Mouse (Mus musculus) kidney, postnatal 36 days (tissue): Measurements from ENCODE around the gene Scimp.

Source experiments
- DNase-seq, 2 experiments: peaks; one replicate each; pipeline ENCODE4 v3.0.0; 2021 to 2022; ENCODE audit warnings: mixed read lengths in 2 of 2

Scimp gene

GRCm38 (mm10) chr11:70811041-70811440 lies 1.3 kb downstream of the Scimp start:
- no peak for DNase-seq

GRCm38 (mm10) chr11:70809011-70809410 lies 3.4 kb downstream of the Scimp start:
- no peak for DNase-seq

- DNase-seq, result no peak
These were observed 4.3 kb downstream of the Scimp start for GRCm38 (mm10) chr11:70808101-70808500.

- no peak for DNase-seq
These were observed 4.8 kb downstream of the Scimp start for GRCm38 (mm10) chr11:70807630-70808029.

- DNase-seq, result no peak
These were observed 5.7 kb downstream of the Scimp start for GRCm38 (mm10) chr11:70806697-70807096.

- DNase-seq, result no peak
These were observed 6.7 kb downstream of the Scimp start for GRCm38 (mm10) chr11:70805641-70806175.

GRCm38 (mm10) chr11:70804395-70804794 lies 8.0 kb downstream of the Scimp start:
- no peak for DNase-seq

GRCm38 (mm10) chr11:70803711-70804200 lies 8.6 kb downstream of the Scimp start:
- DNase-seq, result peak in 1 of 2 experiments; percentile 17

GRCm38 (mm10) chr11:70802865-70803261 lies 9.5 kb downstream of the Scimp start:
- no peak for DNase-seq

GRCm38 (mm10) chr11:70802208-70802864 lies 10.1 kb downstream of the Scimp start:
- no peak for DNase-seq

GRCm38 (mm10) chr11:70792409-70792808 lies 20.0 kb downstream of the Scimp start:
- no peak for DNase-seq

GRCm38 (mm10) chr11:70791676-70792075 lies 20.7 kb downstream of the Scimp start:
- DNase-seq, result no peak

GRCm38 (mm10) chr11:70790874-70791551 lies 21.4 kb downstream of the Scimp start:
- no peak for DNase-seq

GRCm38 (mm10) chr11:70790426-70790825 lies 22.0 kb downstream of the Scimp start:
- DNase-seq, result no peak

- no peak for DNase-seq
These were observed 23.3 kb downstream of the Scimp start for GRCm38 (mm10) chr11:70788972-70789655.

GRCm38 (mm10) chr11:70787052-70787451 lies 25.3 kb downstream of the Scimp start:
- DNase-seq, result no peak

- DNase-seq, result no peak
These were observed 26.5 kb downstream of the Scimp start for GRCm38 (mm10) chr11:70785908-70786307.

GRCm38 (mm10) chr11:70778058-70778457 lies 34.3 kb downstream of the Scimp start:
- peak; percentile 24 to 25 for DNase-seq

GRCm38 (mm10) chr11:70777634-70778033 lies 34.8 kb downstream of the Scimp start:
- DNase-seq, result no peak

GRCm38 (mm10) chr11:70776830-70777571 lies 35.4 kb downstream of the Scimp start:
- DNase-seq, result peak; percentile 66 to 85

- no peak for DNase-seq
These were observed 41.6 kb downstream of the Scimp start for GRCm38 (mm10) chr11:70770804-70771203.

- DNase-seq, result peak; percentile 33 to 68
These were observed 46.5 kb downstream of the Scimp start for GRCm38 (mm10) chr11:70765776-70766445.
